Mouse (Mus musculus): ENCODE measurements around the gene AL731706.1. TPM values are rescaled to one million over a fixed set of nuclear protein-coding genes. Genes with fewer than 3 reads are reported as not detected.
A peak's percentile ranks its signal among the peaks of the same experiment; 100 is the strongest.
"Not testable (repeated sequence)": the region's sequence is repeated elsewhere in the genome, so short reads cannot be mapped to it uniquely, and the experiment has no call there.

The AL731706.1 gene
- total RNA-seq (2021), result 10 to 100 TPM; 14.3 to 23.6 TPM
- long read RNA-seq, experiment 1, transcript AL731706.1-201 (3 exons, 944 nt), result major isoform, 40 of 40 reads
- long read RNA-seq, experiment 1, partial matches to known transcripts, result 0 of 40 reads
- long read RNA-seq, experiment 1, other reads (novel, unspliced or antisense), result 0 of 40 reads
- long read RNA-seq, experiment 2, transcript AL731706.1-201 (3 exons, 944 nt), result major isoform, 7 of 7 reads
- long read RNA-seq, experiment 2, partial matches to known transcripts, result 0 of 7 reads
- long read RNA-seq, experiment 2, other reads (novel, unspliced or antisense), result 0 of 7 reads

- DNase-seq, result peak; percentile 98 to 99
Observed at GRCm38 (mm10) chr2:136891068-136891950, at the start of gene AL731706.1, which contains the start of the genes Slx4ip and Mkks. Gene AL731706.1, minus strand, starts transcription at chr2:136891389. Gene Slx4ip, plus strand, starts transcription at chr2:136891218. Gene Mkks, minus strand, starts transcription at chr2:136891389.

DNA sequence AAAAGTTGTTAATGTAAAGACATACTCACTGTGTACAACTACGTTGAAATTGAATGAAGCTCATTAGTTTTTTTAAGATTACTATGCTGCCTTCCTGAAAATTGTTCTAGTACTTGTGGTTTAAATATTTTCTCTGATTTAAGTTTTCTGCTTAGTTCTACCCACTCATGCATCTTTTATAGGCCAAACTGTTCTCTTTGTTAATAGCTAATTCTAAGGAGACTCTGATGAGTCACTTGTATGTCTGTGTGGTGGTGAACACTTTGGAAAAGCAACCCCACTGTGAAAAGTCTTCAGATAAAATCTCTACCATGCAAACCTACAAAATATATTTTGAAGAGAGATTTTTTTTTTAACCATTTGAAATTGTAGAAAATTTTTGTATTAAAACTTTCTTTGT, 47.1 kb upstream of the AL731706.1 start:
- DNase-seq, result no peak

- DNase-seq, result no peak
Observed at GRCm38 (mm10) chr2:136936391-136937288, 45.5 kb upstream of the AL731706.1 start.

GRCm38 (mm10) chr2:136921003-136921408, 29.8 kb upstream of the AL731706.1 start:
- peak; percentile 29 to 51 for DNase-seq

- no peak for DNase-seq
Observed at GRCm38 (mm10) chr2:136920257-136920993, 29.2 kb upstream of the AL731706.1 start.

GRCm38 (mm10) chr2:136919433-136919832, 28.2 kb upstream of the AL731706.1 start:
- DNase-seq, result no peak

GRCm38 (mm10) chr2:136914334-136914902, 23.2 kb upstream of the AL731706.1 start:
- DNase-seq, result no peak

DNA sequence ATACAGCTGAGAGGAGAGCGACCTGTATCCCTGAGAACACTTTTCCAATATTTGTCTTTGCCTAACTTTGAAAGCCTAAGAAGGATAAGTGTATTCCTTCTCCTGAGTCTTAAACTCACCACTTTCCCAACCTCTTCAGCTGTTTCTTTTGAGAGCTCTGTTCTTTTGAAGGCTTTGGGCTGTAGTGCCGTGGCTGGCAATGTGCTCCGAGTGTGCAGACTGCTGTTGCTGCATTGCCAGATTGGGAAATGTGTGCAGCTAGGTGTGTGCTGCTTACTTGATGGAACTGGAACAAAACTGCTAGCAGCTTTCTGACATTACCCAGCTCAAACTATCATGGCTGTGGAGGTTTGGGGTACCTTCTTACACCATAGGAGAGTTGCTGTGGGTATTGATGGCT, 21.8 kb upstream of the AL731706.1 start:
- no peak for DNase-seq

GRCm38 (mm10) chr2:136911958-136912411, 20.8 kb upstream of the AL731706.1 start:
- no peak for DNase-seq

GRCm38 (mm10) chr2:136909298-136909697, 18.1 kb upstream of the AL731706.1 start:
- no peak for DNase-seq

DNA sequence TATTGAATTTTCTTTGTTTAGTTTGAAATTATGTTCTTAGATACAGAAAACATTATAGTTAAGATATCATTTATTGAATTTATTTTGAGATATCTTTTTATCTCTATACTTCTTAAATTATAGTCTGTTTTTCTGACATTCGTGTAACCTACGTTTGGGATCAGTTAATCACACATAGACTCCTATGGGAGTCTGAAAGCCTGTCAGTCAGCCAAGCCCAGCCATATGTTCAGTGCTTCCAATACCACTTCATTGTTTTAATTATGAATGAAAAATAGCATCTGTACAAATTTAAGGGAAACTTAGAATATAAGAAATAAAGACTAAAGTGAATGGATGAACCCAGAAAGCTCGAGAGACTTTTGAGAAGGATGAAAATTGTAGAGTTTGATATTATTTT, 17.4 kb upstream of the AL731706.1 start:
- no peak for DNase-seq

GRCm38 (mm10) chr2:136896131-136896530, 4.9 kb upstream of the AL731706.1 start:
- no peak for DNase-seq

DNA sequence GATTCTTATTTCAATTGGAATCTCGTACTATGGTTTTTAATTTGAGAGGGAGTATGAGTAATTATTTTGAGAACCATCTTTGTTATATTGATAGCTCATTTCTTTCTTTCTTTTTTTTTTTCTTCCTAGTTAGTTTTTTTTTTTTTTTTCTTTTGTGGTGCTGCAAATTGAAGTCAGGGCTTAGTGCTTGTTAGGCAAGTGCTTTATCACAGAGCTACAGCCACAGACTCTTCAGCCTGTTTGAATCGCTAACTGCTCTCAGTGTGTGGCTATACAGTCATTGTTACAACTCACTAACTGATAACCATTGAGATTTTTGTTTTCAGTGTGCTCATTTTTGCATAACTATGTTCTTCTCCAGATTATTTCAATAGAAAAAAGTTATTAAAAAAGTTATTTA, 3.3 kb upstream of the AL731706.1 start:
- DNase-seq, result no peak

DNA sequence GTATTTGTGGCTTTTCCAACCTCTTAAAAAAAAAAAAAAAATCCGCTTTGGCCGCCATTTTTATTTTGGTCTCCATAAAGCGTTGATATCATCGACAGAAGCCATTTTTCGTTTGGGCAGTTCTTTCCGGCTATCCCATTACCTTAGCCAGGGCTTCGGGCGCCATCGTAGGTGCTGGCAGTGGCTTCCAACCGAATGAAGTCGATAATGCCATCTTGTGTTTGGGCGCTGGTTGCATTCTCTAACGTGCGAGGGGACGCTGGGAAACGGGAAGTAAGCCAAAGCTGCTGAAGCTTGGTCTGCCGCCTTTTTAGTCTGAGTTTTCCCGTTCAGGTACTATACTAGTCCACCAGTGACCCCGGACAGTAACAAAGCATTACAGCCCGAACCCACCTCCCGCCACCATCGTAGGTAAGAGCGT, 772 bp upstream of the AL731706.1 start:
- DNase-seq, result peak; percentile 94 to 95

- not testable (repeated sequence) for DNase-seq
Observed at GRCm38 (mm10) chr2:136890716-136891067, 497 bp downstream of the AL731706.1 start.

GRCm38 (mm10) chr2:136886846-136887245, 4.3 kb downstream of the AL731706.1 start:
- DNase-seq, result peak; percentile 48 to 59

DNA sequence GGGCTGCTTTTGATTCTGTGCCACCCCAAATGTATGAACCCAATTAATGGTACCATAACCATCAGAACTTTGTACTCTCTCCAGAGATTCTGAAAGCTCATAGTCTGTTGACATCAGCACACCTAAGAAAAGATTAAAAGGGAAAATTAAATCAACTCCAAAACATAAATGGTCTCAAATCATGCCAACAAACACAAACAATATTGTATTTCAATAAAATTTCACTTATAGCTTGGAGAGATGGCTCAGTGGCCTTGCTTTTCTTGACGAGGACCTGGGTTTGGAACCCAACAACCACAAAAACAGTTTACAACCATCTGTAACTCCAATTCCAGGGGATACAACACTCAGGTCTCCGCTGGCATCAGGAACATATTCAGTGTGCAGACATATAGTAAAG, 5.6 kb downstream of the AL731706.1 start, which contains the start of gene AL731706.2:
TSS of gene AL731706.2 (minus strand) at position 101 of the 400 bp plus-strand sequence.
- no peak for DNase-seq

DNA sequence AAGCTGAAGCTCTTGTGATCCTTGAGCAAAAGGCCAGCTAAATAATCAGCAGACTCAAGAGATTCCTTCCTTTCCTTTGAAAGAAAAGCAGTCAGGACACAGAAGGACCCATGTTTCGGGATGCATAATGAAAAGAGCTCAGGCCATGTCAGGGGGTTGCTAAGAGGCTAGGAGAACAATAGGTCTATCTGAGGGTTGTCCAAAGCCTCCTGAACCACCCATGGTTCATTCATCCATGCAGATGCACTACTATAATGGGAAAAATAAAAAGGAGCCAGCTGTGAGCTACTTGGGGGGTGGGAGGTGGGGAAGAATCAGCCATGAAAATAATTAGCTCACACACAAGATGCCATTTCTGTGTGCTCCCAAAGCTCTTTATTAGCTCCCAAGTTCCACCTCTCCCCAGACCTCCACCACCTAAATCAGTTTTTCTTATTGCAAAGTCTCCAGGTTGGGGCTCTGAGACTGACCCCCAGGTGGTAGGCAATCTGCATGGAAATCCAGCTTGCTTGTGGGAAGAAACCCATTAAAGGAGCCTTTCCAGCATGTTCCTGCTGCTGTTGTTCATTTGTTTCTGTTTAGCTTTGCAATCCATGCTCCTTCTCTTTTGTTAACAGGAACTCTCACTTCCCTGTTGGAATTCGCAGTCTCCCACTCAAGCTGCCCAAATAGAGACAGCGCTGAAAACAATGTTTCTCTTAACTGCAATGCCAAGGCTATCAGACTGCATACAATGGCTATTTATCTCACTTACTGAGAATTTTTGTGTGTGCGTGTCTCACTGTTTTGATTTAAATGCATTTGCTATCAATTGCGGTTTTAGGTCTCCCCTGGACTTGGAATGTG, 36.4 kb downstream of the AL731706.1 start:
- no peak for DNase-seq

DNA sequence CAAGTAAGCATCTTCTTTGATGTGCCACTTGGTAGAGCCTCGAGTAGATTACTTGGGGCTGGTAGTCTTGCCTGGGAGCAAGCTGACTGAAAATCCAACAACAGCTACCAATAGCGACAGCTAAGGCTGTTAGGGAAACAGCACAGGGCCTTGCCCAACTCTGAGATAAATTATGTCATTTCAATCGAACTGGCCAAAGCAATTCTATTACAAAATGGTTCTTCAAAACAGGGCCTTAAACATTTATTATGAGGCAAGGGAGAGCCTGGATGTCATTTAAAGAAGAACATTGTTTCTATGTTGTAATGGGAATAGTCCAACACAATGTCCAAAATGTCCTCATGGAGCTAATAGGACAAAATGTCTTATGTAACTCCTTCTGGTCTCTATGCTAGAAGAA, 40.8 kb downstream of the AL731706.1 start:
- no peak for DNase-seq

GRCm38 (mm10) chr2:136837994-136838393, 53.2 kb downstream of the AL731706.1 start:
- DNase-seq, result no peak

All from adrenal gland, postnatal 36 days (tissue).